Mouse (Mus musculus) hindbrain, postnatal 0 days (tissue): Measurements from ENCODE around the gene Catsper1. TPM values are rescaled to one million over a fixed set of nuclear protein-coding genes. Genes with fewer than 3 reads are reported as not detected.

Experiments
- ATAC-seq: fragments of 200-750 bp; cut with Nextera tagmentation; 2 replicates; pipeline ENCODE4 v1.8.0; 2017; ENCODE audit warnings: mild to moderate bottlenecking, moderate TSS enrichment, moderate library complexity
- DNase-seq: peaks from one replicate; pipeline ENCODE4 v3.0.0-alpha.2; 2015; ENCODE audit warnings: low spot score
- H3K27ac ChIP-seq: fragments of 300-500 bp; sonication (generic); 2 replicates; pipeline ENCODE4 v1.5.1; 2014; ENCODE audit warnings: mild to moderate bottlenecking
- H3K27me3 ChIP-seq: fragments of 300-500 bp; sonication (generic); 2 replicates; pipeline ENCODE4 v1.6.1; 2014; ENCODE audit warnings: low read length, mixed read lengths; ENCODE audit not compliant: insufficient read depth
- H3K36me3 ChIP-seq: fragments of 300-500 bp; sonication (generic); 2 replicates; pipeline ENCODE4 v1.6.1; 2014; ENCODE audit warnings: low read length, mixed read lengths; ENCODE audit not compliant: insufficient read depth
- H3K4me1 ChIP-seq: fragments of 300-500 bp; sonication (generic); 2 replicates; pipeline ENCODE4 v1.6.1; 2014; ENCODE audit warnings: antibody characterized with exemption, low read length, mixed read lengths; ENCODE audit not compliant: insufficient read depth
- H3K4me2 ChIP-seq: fragments of 300-500 bp; sonication (generic); 2 replicates; pipeline ENCODE4 v1.6.1; 2014; ENCODE audit warnings: low read depth, mild to moderate bottlenecking, low read length, moderate library complexity, mixed read lengths
- H3K4me3 ChIP-seq: fragments of 300-500 bp; sonication (generic); 2 replicates; pipeline ENCODE4 v1.5.1; 2014; ENCODE audit warnings: low read length
- H3K9ac ChIP-seq: fragments of 300-500 bp; sonication (generic); replicated peaks from 2 replicates; pipeline ENCODE4 v1.6.1; 2014; ENCODE audit warnings: mild to moderate bottlenecking, low read length, moderate library complexity, mixed read lengths
- H3K9me3 ChIP-seq: fragments of 300-500 bp; sonication (generic); 2 replicates; pipeline ENCODE4 v1.6.1; 2016; ENCODE audit warnings: low read length, mixed read lengths
- CTCF ChIP-seq: IDR thresholded peaks from 2 replicates; pipeline ENCODE4 v1.5.1; 2016; ENCODE audit warnings: antibody characterized with exemption, control low read depth, low read depth
- WGBS: fragments of 180-500 bp; shearing (Covaris S2); extraction: QIAGEN DNeasy Blood & Tissue Kit; methylation state at CpG from one replicate; pipeline ENCODE4 v1.1.7; 2014; 5-methylcytosine and 5-hydroxymethylcytosine counted together
- polyA plus RNA-seq: library from polyadenylated mRNA; unstranded; fragments of >200 nt; fragmentation: Nextera tagmentation; extraction: Ambion mirVana; gene quantifications from 2 replicates; pipeline ENCODE4 v1.2.1, GENCODE M21; 2015
- total RNA-seq: library from RNA; depleted of rRNA; stranded (reverse); fragments of >200 nt; gene quantifications from 2 replicates; pipeline ENCODE4 v1.2.3, GENCODE M21; 2014

Catsper1 gene
- total and polyA plus RNA-seq, 2 experiments from 2014 or later = not detected

- no peaks in the 10 kb centered on the region for H3K27me3 ChIP-seq
- peaks cover 26% of the 10 kb centered on the region for H3K36me3 ChIP-seq
- peak; percentile 76 for TF ChIP-seq CTCF
- no peaks in the 10 kb centered on the region for H3K9me3 ChIP-seq
- no peak overlapping the region for H3K9ac ChIP-seq
- no peak for ATAC-seq
- peak; percentile 68 for DNase-seq
- WGBS = 20% methylated on average over 4 of the region's 4 CpGs
- H3K4me3 ChIP-seq = no peak overlapping the region
- H3K27ac ChIP-seq = no peak overlapping the region
- H3K4me1 ChIP-seq = 0 out of 2 replicates have a peak, but pooled peaks cover 8% of the 10 kb centered on the region
- H3K4me2 ChIP-seq = no peak overlapping the region
Measured at GRCm38 (mm10) chr19:5302455-5302854, 33.1 kb upstream of the Catsper1 start.

GRCm38 (mm10) chr19:5306279-5306678, 29.3 kb upstream of the Catsper1 start:
- Histone ChIP-seq H3K9ac (no peak overlapping the region), H3K27me3 (no peaks in the 10 kb centered on the region), H3K4me2 (no peak overlapping the region), H3K27ac (no peak overlapping the region), H3K4me1 (no peaks in the 10 kb centered on the region), H3K4me3 (no peak overlapping the region), H3K36me3 (peaks cover 26% of the 10 kb centered on the region), H3K9me3 (no peaks in the 10 kb centered on the region)
- DNase-seq = no peak
- peak; percentile 64 for TF ChIP-seq CTCF
- WGBS = 86% methylated on average over 6 of the region's 6 CpGs
- 0 out of 2 replicates have a peak, but pooled peaks have one; percentile 45 for ATAC-seq

DNA sequence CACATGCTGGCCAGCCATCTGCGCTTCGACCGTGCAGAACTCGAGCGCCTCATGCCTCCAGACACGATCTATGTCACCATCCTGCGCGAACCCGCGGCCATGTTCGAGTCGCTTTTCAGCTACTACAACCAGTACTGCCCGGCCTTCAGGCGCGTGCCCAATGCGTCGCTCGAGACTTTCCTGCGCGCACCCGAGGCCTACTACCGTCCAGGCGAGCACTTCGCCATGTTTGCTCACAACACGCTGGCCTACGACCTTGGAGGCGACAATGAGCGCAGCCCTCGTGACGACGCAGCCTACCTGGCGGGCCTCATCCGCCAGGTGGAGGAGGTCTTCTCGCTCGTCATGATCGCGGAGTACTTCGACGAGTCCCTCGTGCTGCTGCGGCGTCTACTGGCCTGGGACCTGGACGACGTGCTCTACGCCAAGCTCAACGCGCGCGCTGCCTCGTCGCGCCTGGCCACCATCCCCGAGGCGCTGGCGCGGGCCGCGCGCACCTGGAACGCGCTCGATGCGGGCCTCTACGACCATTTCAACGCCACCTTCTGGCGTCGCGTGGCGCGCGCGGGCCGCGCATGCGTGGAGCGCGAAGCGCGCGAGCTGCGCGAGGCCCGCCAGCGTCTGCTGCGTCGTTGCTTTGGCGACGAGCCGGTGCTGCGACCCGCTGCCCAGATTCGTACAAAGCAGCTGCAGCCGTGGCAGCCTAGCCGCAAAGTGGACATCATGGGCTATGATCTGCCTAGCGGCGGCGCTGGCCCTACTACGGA, 28.4 kb upstream of the Catsper1 start:
- Histone ChIP-seq H3K4me1 (no peaks in the 10 kb centered on the region), H3K36me3 (peaks cover 26% of the 10 kb centered on the region), H3K4me3 (0 out of 2 replicates have a peak overlapping the region, but pooled peaks have one; percentile 8), H3K9ac (no peak overlapping the region), H3K27me3 (no peaks in the 10 kb centered on the region), H3K9me3 (no peaks in the 10 kb centered on the region), H3K4me2 (peak overlapping the region; percentile 27; the same call in 1 of the 2 replicates), H3K27ac (no peak overlapping the region)
- TF ChIP-seq CTCF = no peak
- peak; percentile 54 for DNase-seq
- 53% methylated on average over 98 of the region's 98 CpGs for WGBS
- ATAC-seq = peak; percentile 35; the same call in 1 of the 2 replicates

DNA sequence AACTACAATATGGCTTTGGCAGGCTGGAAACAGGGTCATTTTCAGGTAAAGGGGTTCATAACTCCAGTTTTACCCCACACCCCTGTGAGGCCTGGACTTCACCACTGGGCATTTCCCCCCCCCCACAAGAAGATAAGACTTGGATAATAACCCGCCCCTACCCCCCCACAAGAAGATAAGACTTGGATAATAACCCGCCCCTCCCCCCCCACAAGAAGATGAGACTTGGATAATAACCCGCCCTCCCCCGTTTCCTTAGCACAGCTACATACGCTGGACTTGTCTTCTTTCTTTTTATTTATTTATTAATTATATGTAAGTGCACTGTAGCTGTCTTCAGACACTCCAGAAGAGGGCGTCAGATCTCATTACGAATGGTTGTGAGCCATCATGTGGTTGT, 26.5 kb upstream of the Catsper1 start:
- DNase-seq (peak; percentile 14), ATAC-seq (no peak)
- Histone ChIP-seq H3K36me3 (peaks cover 20% of the 10 kb centered on the region), H3K4me1 (no peaks in the 10 kb centered on the region), H3K4me3 (no peak overlapping the region), H3K9ac (no peak overlapping the region), H3K27me3 (no peaks in the 10 kb centered on the region), H3K4me2 (no peak overlapping the region), H3K27ac (no peak overlapping the region), H3K9me3 (no peaks in the 10 kb centered on the region)
- 89% methylated on average over 7 of the region's 7 CpGs for WGBS
- TF ChIP-seq CTCF = no peak

DNA sequence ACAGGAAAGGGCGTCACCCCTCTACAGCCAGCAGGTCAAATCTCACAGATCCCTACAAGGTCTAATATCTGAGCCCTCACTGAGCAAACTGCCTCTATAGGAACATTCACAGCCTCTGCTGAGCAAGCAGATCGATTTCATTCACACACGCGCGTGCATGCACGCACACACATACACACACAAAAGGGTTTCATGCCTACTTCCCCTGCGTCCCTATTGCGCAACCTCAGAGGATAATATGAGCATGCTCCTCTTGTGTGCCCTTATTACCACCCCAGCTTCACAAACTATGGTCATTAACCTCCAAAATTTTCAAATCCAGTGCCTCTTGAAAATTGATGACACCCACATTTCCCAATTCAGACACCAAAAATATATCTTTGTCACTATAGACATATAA, 22.4 kb upstream of the Catsper1 start:
- Histone ChIP-seq H3K36me3 (no peaks in the 10 kb centered on the region), H3K9me3 (no peaks in the 10 kb centered on the region; the same call in 1 of the 2 replicates), H3K9ac (no peak overlapping the region), H3K27ac (no peak overlapping the region), H3K4me1 (no peaks in the 10 kb centered on the region), H3K27me3 (no peaks in the 10 kb centered on the region), H3K4me3 (no peak overlapping the region), H3K4me2 (no peak overlapping the region)
- WGBS = 85% methylated on average over 8 of the region's 8 CpGs
- no peak for TF ChIP-seq CTCF
- no peak for ATAC-seq
- DNase-seq = no peak

- H3K27me3 ChIP-seq = no peaks in the 10 kb centered on the region
- no peaks in the 10 kb centered on the region for H3K9me3 ChIP-seq
- ATAC-seq (no peak), DNase-seq (no peak)
- H3K4me2 ChIP-seq = no peak overlapping the region
- no peak overlapping the region for H3K27ac ChIP-seq
- H3K36me3 ChIP-seq = no peaks in the 10 kb centered on the region
- H3K4me1 ChIP-seq = no peaks in the 10 kb centered on the region
- WGBS = 54% methylated on average over 17 of the region's 17 CpGs
- no peak overlapping the region for H3K9ac ChIP-seq
- no peak overlapping the region for H3K4me3 ChIP-seq
- TF ChIP-seq CTCF = no peak
Measured at GRCm38 (mm10) chr19:5323801-5324200, 11.7 kb upstream of the Catsper1 start.

DNA sequence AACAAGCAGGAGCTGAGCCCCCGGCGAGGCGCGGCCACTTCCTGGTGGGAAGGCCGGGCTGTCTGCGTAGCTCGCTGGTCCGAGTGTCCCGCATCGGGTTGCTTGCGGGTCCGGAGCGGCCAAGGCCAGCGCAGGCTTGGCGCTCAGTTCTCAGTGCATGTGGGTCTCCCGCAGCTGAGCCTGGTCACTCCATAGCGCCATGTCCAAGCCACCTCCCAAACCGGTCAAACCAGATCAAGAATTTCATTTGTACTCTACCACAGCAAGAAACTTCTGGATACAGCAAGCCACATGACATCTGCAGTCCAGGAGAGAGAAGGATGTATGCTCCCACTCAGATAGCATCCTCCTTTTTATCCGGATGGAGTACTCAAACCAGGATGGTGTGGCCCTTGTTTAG, 7.6 kb upstream of the Catsper1 start:
- Histone ChIP-seq H3K36me3 (no peaks in the 10 kb centered on the region), H3K9me3 (no peaks in the 10 kb centered on the region), H3K4me1 (no peaks in the 10 kb centered on the region), H3K4me3 (no peak overlapping the region), H3K27ac (no peak overlapping the region), H3K27me3 (no peaks in the 10 kb centered on the region), H3K9ac (no peak overlapping the region), H3K4me2 (no peak overlapping the region)
- WGBS = 74% methylated on average over 19 of the region's 19 CpGs
- TF ChIP-seq CTCF = no peak
- ATAC-seq = no peak
- DNase-seq = no peak
